8 mouse cellular contexts compared by ENCODE assay signal in genomic region chr3:116807811-116808506, GRCm38 (mm10). TPM values are rescaled to one million over a fixed set of nuclear protein-coding genes. Genes with fewer than 3 reads are reported as not detected.
DNase-seq lines count a peak whose midpoint lies in the region; ATAC-seq lines count a peak whose summit lies in the region.

TSS of gene Agl (minus strand) at chr3:116808166.

- peak within 1 kb of the TSS; percentile 54 for H3K4me2 ChIP-seq in hindbrain, embryonic 11.5 days (replicated peaks; ENCODE audit: low read depth, low read length)

- DNase-seq in MN1 (ENCODE audit: low spot score): peak; percentile 95
- peak; percentile 88 for DNase-seq in cerebellum, adult 9-10 months
- peak; percentile 77 to 87 for DNase-seq in frontal cortex, adult 2 months (ENCODE audit: extremely low spot score in 1 of 2, low spot score in 1 of 2)
- peak; percentile 99 for DNase-seq in hindbrain, embryonic 11.5 days (ENCODE audit: low spot score)
- peak; percentile 91 to 93 for DNase-seq in layer of hippocampus, postnatal 10 days (ENCODE audit: low spot score in 2 of 2)
- peak; percentile 98 for DNase-seq in lung, postnatal 10 days
- DNase-seq in ovary, postnatal 36 days (ENCODE audit: low spot score): peak; percentile 98
- DNase-seq in thymus, postnatal 25 days: peak; percentile 95

- WGBS in hindbrain, embryonic 11.5 days: under 1% methylated on average over 52 of the region's 57 CpGs

- peak within 1 kb of the TSS; percentile 72 for H3K27ac ChIP-seq in hindbrain, embryonic 11.5 days (ENCODE audit: low read depth, low read length)

- no peaks in the 10 kb centered on the region for H3K36me3 ChIP-seq in hindbrain, embryonic 11.5 days (ENCODE audit: control insufficient read depth, insufficient read depth, low read length)

- H3K27me3 ChIP-seq in hindbrain, embryonic 11.5 days (ENCODE audit: control insufficient read depth, insufficient read depth, low read length): no peaks in the 10 kb centered on the region

- H3K9ac ChIP-seq in hindbrain, embryonic 11.5 days (ENCODE audit: low read depth, low read length): peak within 1 kb of the TSS; percentile 76

- H3K9me3 ChIP-seq in hindbrain, embryonic 11.5 days (ENCODE audit: control insufficient read depth, low read length): no peaks in the 10 kb centered on the region

- peak; percentile 100 for ATAC-seq in hindbrain, embryonic 11.5 days (ENCODE audit: low FRiP score)

- no peaks in the 10 kb centered on the region for H3K4me1 ChIP-seq in hindbrain, embryonic 11.5 days (replicated peaks; ENCODE audit: control insufficient read depth, insufficient read depth, low read length)

- H3K4me3 ChIP-seq in hindbrain, embryonic 11.5 days (ENCODE audit: low read depth, low read length): peak within 1 kb of the TSS; percentile 71

RNA-seq across cellular contexts. Expression of gene Agl, which starts in this region (rescaled TPM):
- polyA plus RNA-seq in frontal cortex, adult 2 months (2012; rRNA removed): 14.2 and 14.4 TPM in 2 replicates
- 15.2 and 16.6 TPM in 2 replicates for polyA plus RNA-seq in hindbrain, embryonic 11.5 days (2014; fragmentation: Nextera tagmentation; extraction: Ambion mirVana)
- total RNA-seq in layer of hippocampus, postnatal 10 days (2021): 10 to 100 TPM; 28.6 to 31.0 TPM

Comparison
In these comparisons a context has a peak if more than half of its experiments do, and no peak if none do; other contexts are left out.
1. Peak in every context shown above with its lines: DNase-seq, ATAC-seq, H3K4me3 ChIP-seq and H3K27ac ChIP-seq.